Mouse (Mus musculus) small intestine, adult 10 weeks (tissue): ENCODE measurements around the gene Trim31. TPM values are rescaled to one million over a fixed set of nuclear protein-coding genes. Genes with fewer than 3 reads are reported as not detected.

Experiments
- polyA plus RNA-seq: library from polyadenylated mRNA; stranded (reverse); fragments of 350-450 nt; fragmentation: Illumina TruSeq; extraction: RNeasy Lipid Tissue Mini Kit (QIAGEN cat#74804); gene quantifications from one replicate; pipeline ENCODE4 v1.2.3, GENCODE M21; 2014; ENCODE audit warnings: low replicate concordance

Gene Trim31
- polyA plus RNA-seq, result 166 TPM

GRCm38 (mm10) chr17:36897552-36898205 is at the start of gene Trim31:
TSS of gene Trim31 (plus strand) at chr17:36898118.

GRCm38 (mm10) chr17:36866719-36867527 is 31.0 kb upstream of the Trim31 start, which contains the start of gene Trim15:
TSS of gene Trim15 (minus strand) at chr17:36867210.

GRCm38 (mm10) chr17:36869284-36869954 is 28.5 kb upstream of the Trim31 start, which contains the start of gene Trim10:
TSS of gene Trim10 (plus strand) at chr17:36869574.

GRCm38 (mm10) chr17:36890073-36890903 is 7.6 kb upstream of the Trim31 start, which contains the start of gene Trim40:
TSS of gene Trim40 (minus strand) at chr17:36890123.

DNA sequence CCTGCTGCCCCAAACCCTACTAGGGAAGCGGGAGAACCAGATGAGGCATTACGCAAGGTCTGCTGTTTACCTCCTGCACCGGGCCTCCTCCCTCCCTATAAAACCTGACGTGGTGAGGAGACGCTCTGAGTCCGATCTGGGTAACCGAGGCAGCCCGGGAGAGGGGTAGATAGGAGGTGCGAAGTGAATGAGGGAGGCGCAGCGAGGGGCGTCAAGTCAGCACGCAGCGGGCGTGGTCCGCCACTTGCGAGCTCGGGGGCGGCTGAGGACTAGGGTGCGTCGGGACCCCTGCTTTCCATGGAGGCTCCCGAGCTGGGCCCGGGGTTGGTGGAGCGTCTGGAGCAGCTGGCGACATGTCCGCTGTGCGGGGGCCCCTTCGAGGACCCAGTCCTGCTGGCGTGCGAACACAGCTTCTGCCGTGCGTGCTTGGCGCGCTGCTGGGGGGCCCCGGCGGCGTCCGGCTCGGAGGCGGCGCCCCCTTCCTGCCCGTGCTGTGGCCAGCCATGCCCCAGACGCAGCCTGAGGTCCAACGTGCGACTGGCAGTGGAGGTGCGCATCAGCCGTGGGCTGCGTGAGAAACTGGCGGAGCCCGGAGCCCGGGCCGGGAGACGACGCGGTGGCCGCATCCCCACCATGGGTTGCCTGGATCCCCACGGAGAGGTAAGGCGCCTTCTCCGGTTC is 45.0 kb downstream of the Trim31 start, which contains the start of gene Rnf39:
Gene Rnf39 (plus strand): TSS at position 128 of the 681 bp plus-strand sequence.

GRCm38 (mm10) chr17:36950981-36951947 is 53.3 kb downstream of the Trim31 start, which contains the start of gene Ppp1r11:
TSS of gene Ppp1r11 (minus strand) at chr17:36951741.

GRCm38 (mm10) chr17:36957999-36958743 is 60.3 kb downstream of the Trim31 start, which contains the start of the genes Znrd1 and Znrd1as:
TSS of gene Znrd1 (minus strand) at chr17:36958559.
TSS of gene Znrd1as (plus strand) at chr17:36958592.

Other genes with a start within 250 kb of the Trim31 start
- not detected for gene H2-M1, start 225.9 kb upstream of the Trim31 start, polyA plus RNA-seq
- gene H2-M10.5, start 125.2 kb upstream of the Trim31 start, polyA plus RNA-seq, result not detected
- not detected for gene H2-M10.6, start 85.9 kb upstream of the Trim31 start, polyA plus RNA-seq
- 29.4 TPM for gene Trim26, start 61.0 kb upstream of the Trim31 start, polyA plus RNA-seq
- 9.4 TPM for gene Trim15, start 30.9 kb upstream of the Trim31 start, polyA plus RNA-seq
- gene Trim10, start 28.5 kb upstream of the Trim31 start, polyA plus RNA-seq, result not detected
- 86.2 TPM for gene Trim40, start 8.0 kb upstream of the Trim31 start, polyA plus RNA-seq
- gene Rnf39, start 44.8 kb downstream of the Trim31 start, polyA plus RNA-seq, result 1.1 TPM
- 5.3 TPM for gene Ppp1r11, start 53.6 kb downstream of the Trim31 start, polyA plus RNA-seq
- 18.8 TPM for gene Znrd1, start 60.4 kb downstream of the Trim31 start, polyA plus RNA-seq
- 17.6 TPM for gene Znrd1as, start 60.5 kb downstream of the Trim31 start, polyA plus RNA-seq
- gene 2410137M14Rik, start 83.1 kb downstream of the Trim31 start, polyA plus RNA-seq, result not detected
- gene H2-M5, start 91.4 kb downstream of the Trim31 start, polyA plus RNA-seq, result not detected
- 3.6 TPM for gene Zfp57, start 103.0 kb downstream of the Trim31 start, polyA plus RNA-seq
- gene Mog, start 125.3 kb downstream of the Trim31 start, polyA plus RNA-seq, result not detected
- gene Gabbr1, start 147.8 kb downstream of the Trim31 start, polyA plus RNA-seq, result 14.3 TPM
- not detected for gene Olfr90, start 190.4 kb downstream of the Trim31 start, polyA plus RNA-seq
- not detected for gene Olfr91, start 200.2 kb downstream of the Trim31 start, polyA plus RNA-seq
- not detected for gene Olfr92, start 222.0 kb downstream of the Trim31 start, polyA plus RNA-seq